Comparison of ENCODE assay signal across 10 mouse cellular contexts in the genomic region with DNA sequence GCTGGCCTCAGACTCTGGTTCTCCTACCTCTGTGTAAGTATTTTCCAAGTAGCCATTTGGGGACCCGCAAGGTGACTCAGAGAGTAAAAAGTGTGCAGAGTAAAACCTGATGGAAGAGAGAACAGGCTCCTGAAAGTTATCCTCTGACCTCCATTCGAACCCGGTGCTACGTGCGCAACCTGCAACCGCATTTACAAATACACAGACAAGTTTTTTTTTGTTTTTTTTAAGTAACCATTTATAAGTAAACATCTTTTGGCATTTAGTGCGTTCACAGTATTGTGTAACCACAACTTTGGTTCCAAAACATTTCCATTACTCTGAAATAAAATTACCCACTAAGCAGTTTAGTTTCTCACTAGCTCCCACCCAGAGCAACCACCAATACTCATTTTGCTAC. TPM values are rescaled to one million over a fixed set of nuclear protein-coding genes. Genes with fewer than 3 reads are reported as not detected.
DNase-seq lines count a peak whose midpoint lies in the region; ATAC-seq and TF ChIP-seq lines count a peak whose summit lies in the region.
"Had no signal": no experiment of that assay in that cellular context is flagged by ENCODE, and none has a peak within 500 bp of the region (broad histone marks: within the 10 kb centered on the region; RNA-seq: fewer than 3 reads in every experiment).

No protein-coding gene starts in this region.

- H3K36me3 ChIP-seq in heart, embryonic 14.5 days (ENCODE audit: control insufficient read depth, insufficient read depth, low read length), result no peaks in the 10 kb centered on the region
- H3K36me3 ChIP-seq in ES-E14 (ENCODE audit: control insufficient read depth, insufficient read depth, low read length, poor library complexity, severe bottlenecking), result no peaks in the 10 kb centered on the region
- 0 out of 2 replicates have a peak, but pooled peaks cover 3% of the 10 kb centered on the region for H3K36me3 ChIP-seq in hindbrain, embryonic 10.5 days
- no peaks in the 10 kb centered on the region for H3K36me3 ChIP-seq in midbrain, embryonic 10.5 days

- no peak for ATAC-seq in heart, embryonic 14.5 days (ENCODE audit: insufficient number of reproducible peaks, insufficient read depth, low FRiP score, low read depth)

- DNase-seq in heart, postnatal 4 days, result no peak
- no peak for DNase-seq in ES-E14 (ENCODE audit: low read depth, low spot score)
- DNase-seq in hindbrain, embryonic 10.5 days (ENCODE audit: low spot score), result no peak
- DNase-seq in midbrain, embryonic 10.5 days (ENCODE audit: low spot score), result no peak
- DNase-seq in Muller cell, postnatal 12 days (ENCODE audit: inconsistent ontology term), result no peak
- DNase-seq in thymus, postnatal 14 days, result no peak
- no peak for DNase-seq in left cerebral cortex, postnatal 14 days (ENCODE audit: low spot score in 2 of 2)
- DNase-seq: right cerebral cortex, postnatal 25 days had no signal

- H3K4me2 ChIP-seq in heart, embryonic 14.5 days (ENCODE audit: low read length), result peak overlapping the region; percentile 79

- H3K9ac ChIP-seq in heart, embryonic 14.5 days (ENCODE audit: low read length), result no peak overlapping the region
- peak overlapping the region; percentile 99; the same call in 1 of the 2 replicates for H3K9ac ChIP-seq in ES-E14 (ENCODE audit: insufficient read depth, low read depth, low read length, poor library complexity, severe bottlenecking)

- WGBS in heart, embryonic 14.5 days, result 97% methylated on average over 7 of the region's 7 CpGs
- WGBS in hindbrain, embryonic 10.5 days, result 94% methylated on average over 7 of the region's 7 CpGs
- WGBS in midbrain, embryonic 10.5 days, result 97% methylated on average over 7 of the region's 7 CpGs

- peak overlapping the region in 1 of 2 experiments; percentile 97; a peak in 1 of 4 replicates for H3K27ac ChIP-seq in heart, embryonic 14.5 days (replicated peaks in 1 of 2; ENCODE audit: control insufficient read depth in 1 of 2, insufficient read depth in 1 of 2, low read depth in 2 of 2, low read length in 2 of 2)
- H3K27ac ChIP-seq in ES-E14 (ENCODE audit: insufficient read depth, low read depth, low read length, poor library complexity, severe bottlenecking), result peak overlapping the region; percentile 88; the same call in 1 of the 2 replicates
- H3K27ac ChIP-seq in hindbrain, embryonic 10.5 days, result peak overlapping the region; percentile 99
- peak overlapping the region; percentile 100; the same call in 1 of the 2 replicates for H3K27ac ChIP-seq in midbrain, embryonic 10.5 days (replicated peaks)

- H3K4me3 ChIP-seq in heart, embryonic 14.5 days (ENCODE audit: control insufficient read depth in 1 of 2, insufficient read depth in 1 of 2, low read depth in 1 of 2, low read length in 2 of 2), result no peak overlapping the region
- H3K4me3 ChIP-seq in ES-E14 (ENCODE audit: insufficient read depth in 1 of 2, low read depth in 1 of 2, low read length in 2 of 2, poor library complexity in 1 of 2, severe bottlenecking in 1 of 2), result peak overlapping the region; percentile 79 to 91
- H3K4me3 ChIP-seq in hindbrain, embryonic 10.5 days, result peak overlapping the region; percentile 93
- H3K4me3 ChIP-seq in midbrain, embryonic 10.5 days, result peak overlapping the region; percentile 100

- no peaks in the 10 kb centered on the region for H3K27me3 ChIP-seq in heart, embryonic 14.5 days (ENCODE audit: control insufficient read depth, insufficient read depth, low read length)
- no peaks in the 10 kb centered on the region for H3K27me3 ChIP-seq in hindbrain, embryonic 10.5 days (ENCODE audit: insufficient read depth, poor library complexity, severe bottlenecking)
- H3K27me3 ChIP-seq in midbrain, embryonic 10.5 days (ENCODE audit: low read depth, poor library complexity, severe bottlenecking), result no peaks in the 10 kb centered on the region
- H3K27me3 ChIP-seq: Patski had no signal

- peaks cover 5 to 22% of the 10 kb centered on the region in 2 experiments; a peak in 3 of 4 replicates for H3K4me1 ChIP-seq in heart, embryonic 14.5 days (ENCODE audit: control insufficient read depth in 2 of 2, insufficient read depth in 2 of 2, low read length in 2 of 2)
- peaks cover 3 to 5% of the 10 kb centered on the region in 2 experiments; a peak in 3 of 4 replicates for H3K4me1 ChIP-seq in ES-E14 (ENCODE audit: control insufficient read depth in 2 of 2, insufficient read depth in 2 of 2, low read length in 2 of 2, poor library complexity in 1 of 2)
- H3K4me1 ChIP-seq in hindbrain, embryonic 10.5 days (replicated peaks), result peaks cover 24% of the 10 kb centered on the region
- peaks cover 21% of the 10 kb centered on the region for H3K4me1 ChIP-seq in midbrain, embryonic 10.5 days

- no peaks in the 10 kb centered on the region for H3K9me3 ChIP-seq in heart, embryonic 14.5 days (ENCODE audit: control insufficient read depth, low read length)
- no peaks in the 10 kb centered on the region for H3K9me3 ChIP-seq in ES-E14 (ENCODE audit: control insufficient read depth, insufficient read depth, low read depth, low read length)
- H3K9me3 ChIP-seq in hindbrain, embryonic 10.5 days, result no peaks in the 10 kb centered on the region
- H3K9me3 ChIP-seq in midbrain, embryonic 10.5 days (replicated peaks), result no peaks in the 10 kb centered on the region

- intact Hi-C loops in left cerebral cortex, postnatal 14 days (cut with DNase I), result no loop called here

- in situ Hi-C loops in ES-E14 (cut with MboI; ENCODE audit: low sequenced_read_pairs in 2 of 2, unreplicated experiment in 2 of 2), result no loop called here

TF ChIP-seq in ES-E14, 5 proteins besides CTCF, POLR2A, EP300 and RAD21:
- TF ChIP-seq ZNF384 (IDR thresholded peaks at IDR 0.05; ENCODE audit: low read depth, low read length) (no peak), CHD2 (IDR thresholded peaks at IDR 0.05; ENCODE audit: low read depth, low read length) (no peak), HCFC1 (IDR thresholded peaks at IDR 0.05; ENCODE audit: borderline replicate concordance, insufficient read depth, low read length) (no peak), MAFK (IDR thresholded peaks at IDR 0.05; ENCODE audit: insufficient read depth, low read depth, low read length) (no peak), ZC3H11A (IDR thresholded peaks at IDR 0.05; ENCODE audit: borderline replicate concordance, low read depth, low read length) (no peak)

RNA-seq across cellular contexts. Expression of gene Raf1, which starts 1.0 kb away (rescaled TPM):
- 131 and 139 TPM in 2 replicates for polyA plus RNA-seq in heart, embryonic 14.5 days (2014; fragmentation: Nextera tagmentation; extraction: Ambion mirVana)
- 100 to 1,000 TPM; 128 to 142 TPM for total RNA-seq in heart, postnatal 4 days (2021)
- 128 and 140 TPM in 2 replicates for total RNA-seq in ES-E14 (2012; rRNA removed)
- polyA plus RNA-seq in hindbrain, embryonic 10.5 days (2016; fragmentation: Nextera tagmentation; extraction: Ambion mirVana), result 116 and 135 TPM in 2 replicates
- 114 and 123 TPM in 2 replicates for polyA plus RNA-seq in midbrain, embryonic 10.5 days (2016; fragmentation: Nextera tagmentation; extraction: Ambion mirVana)
- total RNA-seq in left cerebral cortex, postnatal 14 days (2021), result 100 to 1,000 TPM; 101 to 109 TPM

Comparison
In these comparisons a context has a peak if more than half of its experiments do, and no peak if none do; other contexts are left out.
1. H3K4me3 ChIP-seq: peak in ES-E14 (2 of 2), hindbrain, embryonic 10.5 days (single experiment) and midbrain, embryonic 10.5 days (single experiment); none in heart, embryonic 14.5 days (0 of 2).